Mouse (Mus musculus) MEL (cell line): Measurements from ENCODE around the gene Eme2.

Experiments used
- EP300 ChIP-seq, 2 experiments: IDR thresholded peaks; 2 replicates each; pipeline ENCODE4 v1.6.1; 2011; ENCODE audit warnings: improper control_type of control experiment in 2 of 2, low read length in 2 of 2, low read depth in 1 of 2, mild to moderate bottlenecking in 1 of 2
- MAX ChIP-seq: IDR thresholded peaks from 2 replicates; pipeline ENCODE4 v1.6.1; 2011; ENCODE audit warnings: low read length, improper control_type of control experiment
- ZC3H11A ChIP-seq: IDR thresholded peaks from 2 replicates; pipeline ENCODE4 v1.6.1; 2012; ENCODE audit warnings: low read depth, mild to moderate bottlenecking, inconsistent platforms, low read length, improper control_type of control experiment

DNA sequence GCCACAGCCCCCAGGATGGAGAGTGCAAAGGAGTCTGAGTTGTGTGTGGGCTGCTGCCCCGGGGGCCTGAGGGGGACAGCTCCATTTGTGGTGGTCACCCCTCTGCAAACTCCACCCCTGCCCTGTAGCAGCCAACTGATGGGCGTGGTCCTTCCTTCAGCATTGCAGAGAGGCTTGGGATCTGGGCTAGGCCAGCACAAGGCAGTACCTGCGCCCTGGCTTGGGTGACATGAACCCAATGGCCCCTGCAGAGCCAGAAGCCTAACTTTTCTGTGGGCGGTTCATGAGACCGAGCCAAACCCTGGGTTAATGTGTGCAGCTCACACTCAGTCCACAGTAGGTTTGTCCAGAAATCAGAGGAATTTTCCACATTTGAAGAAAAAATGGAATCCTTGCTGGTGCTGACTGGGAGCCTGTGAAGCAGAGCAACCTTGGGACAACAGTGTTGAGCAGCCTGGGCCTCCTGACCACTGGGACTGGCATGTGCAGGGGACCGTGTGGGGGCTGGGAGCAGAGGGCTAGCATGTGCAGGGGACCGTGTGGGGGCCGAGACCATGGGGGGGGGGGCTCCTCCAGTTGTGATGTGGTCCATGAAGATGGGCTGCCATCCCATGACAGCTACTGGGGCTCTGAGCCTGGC lies 36.9 kb downstream of the Eme2 start:
- TF ChIP-seq EP300 (IDR thresholded peaks at IDR 0.05; ENCODE audit: low read depth in 1 of 2, low read length in 2 of 2) = no peak
- no peak for TF ChIP-seq MAX
- TF ChIP-seq ZC3H11A = no peak
